8 mouse cellular contexts compared by ENCODE assay signal in the genomic region with DNA sequence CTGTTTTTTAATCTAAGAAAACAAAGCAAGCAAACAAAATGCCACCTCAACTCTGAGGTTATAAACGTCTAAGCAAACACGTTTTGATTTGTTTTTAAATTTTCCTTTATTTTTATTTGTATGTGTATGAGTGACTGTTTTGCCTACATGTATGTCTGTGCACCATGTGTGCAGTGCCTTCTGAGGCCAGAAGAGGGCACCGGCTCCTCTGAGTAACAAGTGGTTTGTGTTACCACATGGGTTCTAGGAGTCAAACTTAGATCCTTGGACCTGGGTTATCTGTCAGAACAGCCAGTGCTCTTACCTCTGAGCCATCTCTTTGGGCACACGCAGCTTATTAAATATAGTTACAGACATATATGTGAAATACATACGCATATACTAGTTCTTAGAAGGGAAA. TPM values are rescaled to one million over a fixed set of nuclear protein-coding genes. Genes with fewer than 3 reads are reported as not detected.
DNase-seq lines count a peak whose midpoint lies in the region; ATAC-seq and TF ChIP-seq lines count a peak whose summit lies in the region.

No protein-coding gene starts in this region.

- H3K27ac ChIP-seq in intestine, postnatal 0 days (ENCODE audit: low read depth, low read length) = no peak overlapping the region
- no peak overlapping the region for H3K27ac ChIP-seq in intestine, embryonic 15.5 days
- H3K27ac ChIP-seq in liver, adult 2 months (replicated peaks; ENCODE audit: insufficient read depth, low read depth, low read length) = no peak overlapping the region
- H3K27ac ChIP-seq in forebrain, embryonic 10.5 days = no peak overlapping the region
- no peak overlapping the region for H3K27ac ChIP-seq in forebrain, embryonic 13.5 days

- H3K4me3 ChIP-seq in intestine, postnatal 0 days (ENCODE audit: low read depth, low read length) = no peak overlapping the region
- no peak overlapping the region for H3K4me3 ChIP-seq in intestine, embryonic 15.5 days (replicated peaks)
- H3K4me3 ChIP-seq in E14TG2a.4 (replicated peaks; ENCODE audit: low read length) = no peak overlapping the region
- H3K4me3 ChIP-seq in liver, adult 2 months (ENCODE audit: insufficient read depth, low read depth, low read length) = no peak overlapping the region
- H3K4me3 ChIP-seq in forebrain, embryonic 10.5 days = no peak overlapping the region
- no peak overlapping the region for H3K4me3 ChIP-seq in forebrain, embryonic 13.5 days

- WGBS in intestine, postnatal 0 days = 88% methylated on average over 5 of the region's 5 CpGs
- WGBS in intestine, embryonic 15.5 days = 86% methylated on average over 5 of the region's 5 CpGs
- 86% methylated on average over 5 of the region's 5 CpGs for WGBS in liver, adult 2 months
- WGBS in forebrain, embryonic 10.5 days = 87% methylated on average over 5 of the region's 5 CpGs
- WGBS in forebrain, embryonic 13.5 days = 88% methylated on average over 5 of the region's 5 CpGs

- H3K79me2 ChIP-seq in liver, adult 2 months (ENCODE audit: control insufficient read depth, insufficient read depth, low read length) = no peaks in the 10 kb centered on the region

- no peaks in the 10 kb centered on the region for H3K27me3 ChIP-seq in intestine, postnatal 0 days (replicated peaks; ENCODE audit: control insufficient read depth, insufficient read depth, low read length)
- no peaks in the 10 kb centered on the region for H3K27me3 ChIP-seq in intestine, embryonic 15.5 days (replicated peaks)
- H3K27me3 ChIP-seq in E14TG2a.4 (ENCODE audit: insufficient read depth, low read length) = no peaks in the 10 kb centered on the region
- H3K27me3 ChIP-seq in liver, adult 2 months (ENCODE audit: control insufficient read depth, insufficient read depth, low read length) = no peaks in the 10 kb centered on the region
- H3K27me3 ChIP-seq in forebrain, embryonic 10.5 days (ENCODE audit: poor library complexity, severe bottlenecking) = no peaks in the 10 kb centered on the region
- H3K27me3 ChIP-seq in forebrain, embryonic 13.5 days = no peaks in the 10 kb centered on the region

- no peak overlapping the region for H3K9ac ChIP-seq in intestine, postnatal 0 days (ENCODE audit: low read depth, low read length)
- H3K9ac ChIP-seq in intestine, embryonic 15.5 days = no peak overlapping the region
- H3K9ac ChIP-seq in liver, adult 2 months (ENCODE audit: low read depth, low read length) = no peak overlapping the region
- H3K9ac ChIP-seq in forebrain, embryonic 13.5 days = no peak overlapping the region

- TF ChIP-seq POLR2A in liver, adult 2 months (IDR thresholded peaks at IDR 0.05; ENCODE audit: extremely low read depth, insufficient read depth, low read length) = no peak

- no peak for ATAC-seq in intestine, postnatal 0 days
- ATAC-seq in intestine, embryonic 15.5 days = no peak
- ATAC-seq in forebrain, embryonic 13.5 days = no peak

- H3K36me3 ChIP-seq in intestine, postnatal 0 days (ENCODE audit: control insufficient read depth, insufficient read depth) = no peaks in the 10 kb centered on the region
- no peaks in the 10 kb centered on the region for H3K36me3 ChIP-seq in intestine, embryonic 15.5 days
- no peaks in the 10 kb centered on the region for H3K36me3 ChIP-seq in E14TG2a.4 (ENCODE audit: insufficient read depth, low read length)
- H3K36me3 ChIP-seq in liver, adult 2 months (ENCODE audit: control insufficient read depth, insufficient read depth, low read length) = no peaks in the 10 kb centered on the region
- no peaks in the 10 kb centered on the region for H3K36me3 ChIP-seq in forebrain, embryonic 10.5 days (replicated peaks)
- no peaks in the 10 kb centered on the region for H3K36me3 ChIP-seq in forebrain, embryonic 13.5 days (ENCODE audit: poor library complexity, severe bottlenecking)

- DNase-seq in 3T3-L1 (ENCODE audit: low read depth, low spot score) (peak; percentile 41), adipocyte (ENCODE audit: low spot score) (no peak)
- peak; percentile 48 for DNase-seq in liver, adult 2 months (ENCODE audit: extremely low read depth, low read depth, low spot score)
- no peak for DNase-seq in forebrain, embryonic 10.5 days (ENCODE audit: extremely low spot score, low spot score)

- no peaks in the 10 kb centered on the region for H3K4me1 ChIP-seq in intestine, postnatal 0 days (replicated peaks; ENCODE audit: control insufficient read depth, insufficient read depth, low read length)
- no peaks in the 10 kb centered on the region for H3K4me1 ChIP-seq in intestine, embryonic 15.5 days (replicated peaks)
- peaks cover 24% of the 10 kb centered on the region for H3K4me1 ChIP-seq in E14TG2a.4 (replicated peaks; ENCODE audit: low read depth, low read length)
- H3K4me1 ChIP-seq in liver, adult 2 months (ENCODE audit: control insufficient read depth, insufficient read depth, low read length) = peaks cover 3% of the 10 kb centered on the region; the same call in 1 of the 2 replicates
- H3K4me1 ChIP-seq in forebrain, embryonic 10.5 days = peaks cover 40% of the 10 kb centered on the region
- peaks cover 33% of the 10 kb centered on the region for H3K4me1 ChIP-seq in forebrain, embryonic 13.5 days

- H3K9me3 ChIP-seq in intestine, postnatal 0 days (ENCODE audit: control insufficient read depth) = no peaks in the 10 kb centered on the region
- H3K9me3 ChIP-seq in intestine, embryonic 15.5 days = no peaks in the 10 kb centered on the region
- H3K9me3 ChIP-seq in E14TG2a.4 (ENCODE audit: low read length) = peaks cover 13% of the 10 kb centered on the region; the same call in 1 of the 2 replicates
- H3K9me3 ChIP-seq in forebrain, embryonic 10.5 days = no peaks in the 10 kb centered on the region
- no peaks in the 10 kb centered on the region for H3K9me3 ChIP-seq in forebrain, embryonic 13.5 days (replicated peaks)

- peak; percentile 62 for TF ChIP-seq CTCF in intestine, postnatal 0 days (IDR thresholded peaks at IDR 0.05; ENCODE audit: low read depth)
- peak; percentile 88 for TF ChIP-seq CTCF in E14TG2a.4 (conservative IDR thresholded peaks at IDR 0.05; ENCODE audit: low read length)
- TF ChIP-seq CTCF in liver, adult 2 months (IDR thresholded peaks at IDR 0.05; ENCODE audit: low read depth, low read length) = peak; percentile 64

- no peak overlapping the region for H3K4me2 ChIP-seq in intestine, postnatal 0 days (replicated peaks; ENCODE audit: low read depth)
- no peak overlapping the region for H3K4me2 ChIP-seq in intestine, embryonic 15.5 days (replicated peaks)
- no peak overlapping the region for H3K4me2 ChIP-seq in forebrain, embryonic 13.5 days

RNA-seq across cellular contexts. Expression of a gene that starts 57.6 kb away (rescaled TPM):
- polyA plus RNA-seq in intestine, postnatal 0 days (2015; fragmentation: Nextera tagmentation; extraction: Ambion mirVana) = 52.1 and 53.4 TPM in 2 replicates
- 81.9 and 87.5 TPM in 2 replicates for polyA plus RNA-seq in intestine, embryonic 15.5 days (2015; fragmentation: Nextera tagmentation; extraction: Ambion mirVana)
- 99.7 and 101 TPM in 2 replicates for total RNA-seq in liver, adult 2 months (2014; rRNA removed)
- 250 and 257 TPM in 2 replicates for polyA plus RNA-seq in liver, adult 2 months (2012; rRNA removed)
- polyA plus RNA-seq in forebrain, embryonic 10.5 days (2016; fragmentation: Nextera tagmentation; extraction: Ambion mirVana) = 87.5 and 94.6 TPM in 2 replicates
- polyA plus RNA-seq in forebrain, embryonic 13.5 days (2015; fragmentation: Nextera tagmentation; extraction: Ambion mirVana) = 86.2 and 89.5 TPM in 2 replicates

Comparison
In these comparisons a context has a peak if more than half of its experiments do, and no peak if none do; other contexts are left out.
1. DNase-seq: peak in 3T3-L1 (single experiment) and liver, adult 2 months (single experiment); none in forebrain, embryonic 10.5 days (single experiment) and adipocyte (single experiment).
2. Peak in every context shown above with its lines, with median percentiles within 50 percentile points of each other: CTCF ChIP-seq.